Mouse (Mus musculus): ENCODE data around the gene Fastkd1.

DNA sequence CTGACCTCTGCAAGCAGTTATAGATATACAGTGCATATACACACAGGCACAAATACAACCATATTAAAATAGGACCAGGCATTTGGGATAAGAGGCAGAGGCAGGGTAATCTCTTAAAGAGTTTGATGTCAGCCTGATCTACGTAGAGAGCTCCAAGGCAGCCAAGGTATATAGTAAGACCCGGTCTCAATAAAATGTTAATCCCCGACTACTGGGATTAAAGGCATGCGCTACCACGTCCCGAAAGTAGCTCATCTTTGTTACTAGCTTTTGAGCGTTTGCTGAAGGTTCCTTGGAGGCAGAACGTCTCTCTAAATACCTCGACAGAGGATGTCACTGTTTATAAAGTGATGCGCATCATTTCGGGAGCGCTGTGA, 8.9 kb upstream of the Fastkd1 start, which contains the start of gene Ppig:
- TF ChIP-seq CTCF (IDR thresholded peaks at IDR 0.05; ENCODE audit: low read depth) = no peak
- no peak for TF ChIP-seq EP300 (IDR thresholded peaks at IDR 0.05; ENCODE audit: low read depth)

Data from heart, postnatal 0 days (tissue).